Mouse (Mus musculus) liver, adult 2 months (tissue): ENCODE data around the gene Pspn.

Experiments
- CTCF ChIP-seq: fragments of 200-500 bp; IDR thresholded peaks from 2 replicates; pipeline ENCODE4 v1.5.1; 2011; ENCODE audit warnings: low read depth, low read length, control low read depth
- POLR2A ChIP-seq: fragments of 200-500 bp; IDR thresholded peaks from 2 replicates; pipeline ENCODE4 v1.6.1; 2011; ENCODE audit warnings: low read length, control low read depth; ENCODE audit not compliant: insufficient read depth; ENCODE audit errors: extremely low read depth

DNA sequence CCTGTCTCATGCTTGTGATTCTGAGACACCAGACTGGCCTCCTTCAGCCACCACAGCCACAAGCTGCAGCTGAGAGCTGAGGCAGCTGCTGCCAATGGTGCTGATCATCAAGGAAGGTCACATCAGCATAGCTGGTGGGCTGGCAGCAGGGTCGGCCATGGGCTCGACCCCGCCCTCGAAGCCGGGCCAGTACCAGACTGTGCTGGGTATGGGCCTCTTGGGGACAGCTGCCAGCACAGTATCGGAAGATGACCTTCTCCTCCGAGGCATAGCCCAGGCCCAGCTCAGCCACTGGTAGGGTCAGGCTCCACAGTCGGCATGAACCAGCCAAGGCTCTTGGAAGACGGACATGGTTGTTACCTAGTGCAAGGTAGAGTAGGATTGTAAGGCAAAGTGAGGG is 404 bp downstream of the Pspn start:
- TF ChIP-seq CTCF = no peak
- no peak for TF ChIP-seq POLR2A
